Mouse (Mus musculus): Measurements from ENCODE around the gene Ntmt1. TPM values are rescaled to one million over a fixed set of nuclear protein-coding genes. Genes with fewer than 3 reads are reported as not detected.

The Ntmt1 gene
- 10 to 100 TPM; 41.3 to 41.9 TPM for total RNA-seq (2021)

DNA sequence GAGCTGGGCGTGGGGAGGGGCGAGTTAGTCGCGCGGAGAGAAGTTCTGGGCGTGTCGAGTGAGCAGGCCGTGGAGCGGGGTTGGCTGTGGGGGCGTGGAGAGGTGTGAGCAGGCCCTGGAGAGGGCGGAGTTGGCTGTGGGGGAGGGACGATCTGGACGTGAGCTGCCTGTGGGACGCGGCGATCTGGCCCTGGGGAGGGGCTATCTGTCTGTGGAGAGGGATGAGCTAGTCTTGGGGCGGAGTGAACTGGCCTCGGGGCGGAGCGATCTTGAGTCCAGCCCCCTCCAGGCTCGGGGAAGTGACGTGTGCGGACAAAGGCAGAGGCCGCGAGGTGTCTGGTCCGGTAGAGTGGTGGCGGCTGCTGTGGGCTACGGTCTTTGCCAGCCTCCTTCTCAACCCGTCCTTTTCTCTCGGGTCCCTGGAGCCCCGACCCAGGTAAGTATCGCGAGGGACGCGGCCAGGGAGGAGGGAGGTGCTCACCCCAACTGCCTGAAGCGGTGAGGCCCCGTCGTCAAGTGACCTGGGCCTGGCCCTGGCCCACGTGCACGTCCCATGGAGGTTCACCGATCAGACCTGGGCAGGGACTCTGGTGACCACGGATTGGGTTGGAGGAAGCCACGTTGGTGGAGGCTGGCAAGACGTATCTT lies at the start of gene Ntmt1:
Gene Ntmt1 (plus strand): TSS at position 179 of the 648 bp plus-strand sequence.
- intact Hi-C loops (cut with DNase I) = no loop called here
- DNase-seq = peak; percentile 100

DNA sequence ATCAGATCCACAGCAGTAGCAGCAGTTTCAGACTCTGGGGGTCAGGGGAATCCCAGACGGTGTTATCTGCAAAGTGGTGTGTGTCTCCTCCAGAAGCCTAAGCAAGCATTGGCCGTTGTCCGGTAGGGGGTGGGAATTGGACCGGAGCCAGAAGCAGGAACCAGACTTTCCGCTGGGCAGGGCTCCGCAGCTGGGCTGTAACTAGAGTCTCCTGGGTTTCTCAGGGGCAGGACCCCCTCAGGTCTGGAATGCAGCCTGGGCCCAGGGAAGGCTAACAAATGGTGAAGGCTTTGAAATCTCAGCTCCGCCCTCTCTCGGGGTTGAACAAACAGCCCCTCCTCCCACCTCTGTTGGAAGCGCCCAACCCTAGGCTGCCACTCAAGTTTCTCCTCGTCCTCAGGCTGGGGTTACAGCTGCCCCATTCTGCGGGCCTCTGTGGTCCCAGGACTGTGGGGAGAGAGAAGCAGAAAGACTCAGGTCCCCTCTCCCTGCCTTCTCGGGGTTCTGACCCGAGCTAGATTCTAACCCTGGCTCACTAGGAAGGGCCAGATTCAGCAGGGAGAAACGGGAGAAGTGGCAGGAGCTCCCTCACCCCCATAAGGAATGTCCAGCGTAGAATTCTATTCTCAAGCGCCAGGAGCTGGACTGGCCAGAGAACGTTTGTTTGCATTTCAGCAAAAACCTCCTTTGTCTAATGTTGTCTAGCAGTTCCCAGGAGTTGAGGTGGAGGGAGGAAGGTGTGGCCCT lies 49.1 kb upstream of the Ntmt1 start:
- peak; percentile 94 to 97 for DNase-seq
- intact Hi-C loops (cut with DNase I) = loop anchor here (5.0 kb wide), 1 partner anchor 36 kb away; no protein-coding TSS in a partner anchor

DNA sequence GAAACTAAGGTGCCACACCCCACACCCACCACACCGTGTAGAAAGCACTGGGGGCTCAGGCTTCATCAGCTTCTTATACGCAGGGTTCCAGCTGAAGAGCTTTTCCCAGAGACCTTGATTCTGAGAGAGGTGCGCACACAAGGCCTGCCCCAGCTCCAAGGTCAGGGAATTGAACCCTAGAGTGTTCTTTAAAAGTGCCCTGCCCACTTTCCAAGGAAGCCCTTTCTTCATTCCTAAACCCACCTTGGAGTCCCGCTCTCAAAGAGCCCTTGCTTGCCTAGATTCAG lies 48.6 kb upstream of the Ntmt1 start:
- no peak for DNase-seq
- intact Hi-C loops (cut with DNase I) = loop anchor here (5.0 kb wide), 1 partner anchor 37 kb away; no protein-coding TSS in a partner anchor

DNA sequence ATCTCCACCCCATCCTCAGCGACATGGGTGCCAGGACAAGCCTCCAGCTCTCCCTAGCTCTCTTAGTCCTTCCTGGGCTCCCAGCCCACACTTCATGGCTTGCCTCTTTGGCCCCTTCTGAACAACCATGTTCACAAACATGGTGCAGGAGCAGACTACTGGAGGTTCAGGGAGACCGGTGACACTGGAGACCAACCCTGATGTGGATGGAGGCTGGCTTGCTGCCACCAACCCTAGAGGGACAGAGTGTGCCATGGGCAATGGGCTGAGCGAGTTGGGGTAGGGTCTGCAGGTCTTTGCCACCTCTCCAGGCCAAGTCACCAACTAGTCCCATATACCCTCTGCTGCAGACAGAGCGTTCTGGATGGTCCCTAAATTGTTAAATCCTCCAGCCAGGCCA lies 48.2 kb upstream of the Ntmt1 start:
- no peak for DNase-seq
- intact Hi-C loops (cut with DNase I) = loop anchor here (5.0 kb wide), 1 partner anchor 37 kb away; no protein-coding TSS in a partner anchor

DNA sequence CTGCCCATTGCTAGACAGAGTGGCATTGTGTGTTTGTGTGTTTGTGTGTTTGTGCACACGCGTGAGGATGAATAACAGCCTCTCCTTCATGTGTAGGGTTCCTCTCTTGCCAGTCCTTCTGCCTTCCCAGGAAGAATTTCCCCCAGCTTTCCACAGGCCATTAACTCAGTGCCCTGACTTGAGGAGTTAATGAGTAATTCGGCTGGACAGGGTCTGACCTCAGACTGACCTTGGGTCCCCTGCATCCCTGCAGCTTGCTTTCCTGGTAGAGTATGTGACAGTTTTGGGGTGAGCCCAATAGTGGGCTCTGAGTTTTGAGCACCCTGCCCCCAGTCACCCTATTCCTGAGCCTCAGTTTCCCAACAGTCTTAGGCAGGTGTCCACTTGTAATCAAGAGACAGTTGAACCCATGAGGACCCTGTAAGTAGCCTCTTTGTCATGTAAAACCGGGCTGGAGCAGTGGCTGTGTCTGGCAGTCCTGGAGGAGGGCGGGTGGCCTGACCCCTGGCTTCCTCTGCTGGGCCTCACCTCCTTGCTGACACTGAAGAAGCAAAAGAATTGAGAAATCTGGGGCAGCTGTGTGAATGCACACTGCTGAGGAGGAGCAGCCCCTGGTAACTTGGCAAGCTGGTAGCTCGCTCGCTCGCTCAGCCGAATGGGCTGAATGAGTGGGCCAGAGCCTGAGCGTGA lies 47.6 kb upstream of the Ntmt1 start:
- intact Hi-C loops (cut with DNase I) = loop anchor here (5.0 kb wide), 1 partner anchor 38 kb away; no protein-coding TSS in a partner anchor
- DNase-seq = no peak

DNA sequence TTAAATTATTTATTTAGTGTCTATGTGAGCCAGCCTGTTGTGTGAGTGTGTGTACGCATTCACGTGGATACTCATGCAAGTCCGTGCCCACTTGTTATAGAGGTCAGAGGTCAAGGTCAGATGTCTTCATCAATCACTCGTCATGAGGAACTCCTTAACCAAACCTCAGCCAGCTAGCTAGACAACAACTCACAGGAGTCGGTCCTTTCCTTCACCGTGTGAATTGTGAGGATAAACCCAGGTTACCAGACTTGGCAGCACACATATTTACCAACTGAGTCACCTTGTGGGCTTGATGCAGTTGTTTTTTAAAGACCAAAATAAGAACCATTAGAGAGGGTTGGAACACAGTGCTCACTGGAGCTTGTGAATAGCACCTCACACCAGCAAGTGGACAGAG lies 46.9 kb upstream of the Ntmt1 start:
- DNase-seq = no peak
- intact Hi-C loops (cut with DNase I) = no loop called here

DNA sequence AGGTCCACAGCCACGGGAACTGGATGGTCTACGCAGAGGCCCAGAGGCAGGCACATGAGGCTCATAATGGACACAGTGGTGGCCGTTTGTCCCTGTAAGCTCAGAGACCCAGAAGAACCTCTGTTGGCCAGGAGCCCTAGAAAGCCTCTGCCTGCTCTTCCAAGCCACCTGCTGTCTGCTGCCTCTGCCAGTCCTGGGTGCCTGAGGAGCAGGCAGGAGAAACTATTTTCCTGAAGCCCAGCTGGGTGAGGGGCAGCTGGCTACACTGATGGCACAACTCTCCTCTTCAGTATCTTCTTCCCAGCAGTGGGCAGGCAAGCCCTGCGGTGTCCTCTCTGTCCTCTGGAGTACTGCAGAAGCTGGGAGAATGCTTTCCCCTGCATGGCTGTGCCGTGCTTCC lies 41.2 kb upstream of the Ntmt1 start:
- DNase-seq = no peak
- intact Hi-C loops (cut with DNase I) = no loop called here

DNA sequence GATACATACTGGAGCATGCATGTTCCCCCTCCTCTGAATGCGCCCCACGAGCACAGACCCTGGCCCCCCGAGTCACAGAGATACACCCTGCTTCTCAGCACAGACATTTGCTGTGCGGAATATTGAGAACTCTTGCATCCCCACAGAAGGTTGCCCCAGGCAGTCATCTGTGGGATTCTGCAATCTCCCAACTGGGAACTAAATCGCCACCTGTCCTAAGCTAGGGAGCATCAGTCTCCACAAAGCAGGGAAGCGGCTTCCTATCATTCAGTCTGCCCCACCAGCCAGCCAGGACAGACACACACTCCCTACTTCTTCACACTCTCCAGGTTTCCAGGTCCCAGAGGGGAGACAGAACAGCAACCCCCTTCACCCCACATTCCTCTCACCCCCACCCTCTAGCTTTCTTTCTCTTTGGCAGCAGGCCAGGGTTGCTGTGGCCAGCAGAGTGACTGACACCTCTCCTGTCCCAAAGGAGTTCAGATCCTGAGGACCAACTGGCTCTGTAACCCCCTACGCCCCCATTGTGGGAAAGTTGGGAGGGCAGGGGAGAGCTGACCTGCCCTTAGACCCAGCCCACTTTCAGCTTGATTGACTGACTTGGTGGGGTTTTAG lies 39.9 kb upstream of the Ntmt1 start:
- intact Hi-C loops (cut with DNase I) = no loop called here
- DNase-seq = no peak

DNA sequence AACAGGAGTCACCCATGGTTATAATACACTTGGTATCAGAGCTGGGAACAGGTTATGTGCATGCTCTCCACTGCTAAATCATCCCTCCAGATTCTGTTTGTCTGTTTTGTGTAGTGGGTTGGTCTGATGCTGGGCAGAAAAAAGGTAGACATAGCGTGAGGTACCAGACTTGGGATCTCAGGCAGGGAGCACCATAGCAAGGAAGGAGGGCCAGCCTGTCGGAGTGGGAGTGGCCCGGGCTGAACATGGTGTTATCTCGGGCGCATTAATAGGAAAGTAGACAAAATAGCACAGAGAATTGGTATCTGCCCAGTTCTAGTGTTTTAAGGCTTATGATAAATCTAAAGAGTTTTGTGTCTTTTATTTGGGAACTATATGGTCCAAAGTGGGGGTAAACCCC lies 39.1 kb upstream of the Ntmt1 start:
- no peak for DNase-seq
- intact Hi-C loops (cut with DNase I) = no loop called here

DNA sequence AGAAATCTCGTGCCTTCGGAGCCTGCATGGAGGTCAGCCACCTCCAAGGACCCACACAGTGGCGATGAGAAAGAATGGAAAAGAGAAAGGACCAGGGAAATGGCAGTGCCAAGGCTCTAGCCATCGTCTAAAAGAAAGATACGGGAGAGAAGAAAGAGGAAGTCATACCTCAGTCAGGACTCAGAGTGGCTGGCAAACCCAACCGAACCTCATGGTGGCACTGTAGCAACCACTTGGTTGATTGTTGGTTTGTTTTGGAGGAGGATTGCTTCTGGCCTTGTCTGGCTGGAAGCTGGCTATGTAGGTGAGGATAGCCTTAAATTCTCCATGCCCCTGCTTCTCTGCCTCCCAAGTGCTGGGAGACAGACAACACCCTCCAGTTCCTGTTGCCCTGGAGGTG lies 38.4 kb upstream of the Ntmt1 start:
- DNase-seq = no peak
- intact Hi-C loops (cut with DNase I) = no loop called here

DNA sequence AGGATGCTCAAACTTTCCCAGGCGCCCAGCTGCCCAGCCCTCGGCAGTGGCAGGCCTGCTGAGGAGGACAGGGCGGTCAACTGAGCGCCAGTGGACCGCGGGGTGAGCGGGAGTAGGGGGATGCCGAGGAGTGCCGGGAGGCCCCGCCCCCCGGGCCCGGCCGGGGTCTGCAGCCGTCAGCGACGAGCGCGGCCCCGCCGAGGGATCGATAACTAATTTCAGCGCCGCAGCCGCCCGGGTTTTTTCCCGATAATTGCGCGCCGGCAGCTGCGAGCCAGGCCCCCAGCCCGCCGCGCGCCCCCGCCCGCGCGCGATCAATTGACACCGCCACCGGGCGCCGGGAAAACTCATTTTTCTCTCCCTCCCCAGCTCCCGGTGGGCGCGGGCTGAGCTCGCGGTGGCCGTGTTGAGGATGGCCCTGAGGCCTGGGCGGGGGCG lies 36.2 kb upstream of the Ntmt1 start:
- intact Hi-C loops (cut with DNase I) = loop anchor here (5.0 kb wide), 2 partner anchors 49 to 224 kb away; no protein-coding TSS in a partner anchor

DNA sequence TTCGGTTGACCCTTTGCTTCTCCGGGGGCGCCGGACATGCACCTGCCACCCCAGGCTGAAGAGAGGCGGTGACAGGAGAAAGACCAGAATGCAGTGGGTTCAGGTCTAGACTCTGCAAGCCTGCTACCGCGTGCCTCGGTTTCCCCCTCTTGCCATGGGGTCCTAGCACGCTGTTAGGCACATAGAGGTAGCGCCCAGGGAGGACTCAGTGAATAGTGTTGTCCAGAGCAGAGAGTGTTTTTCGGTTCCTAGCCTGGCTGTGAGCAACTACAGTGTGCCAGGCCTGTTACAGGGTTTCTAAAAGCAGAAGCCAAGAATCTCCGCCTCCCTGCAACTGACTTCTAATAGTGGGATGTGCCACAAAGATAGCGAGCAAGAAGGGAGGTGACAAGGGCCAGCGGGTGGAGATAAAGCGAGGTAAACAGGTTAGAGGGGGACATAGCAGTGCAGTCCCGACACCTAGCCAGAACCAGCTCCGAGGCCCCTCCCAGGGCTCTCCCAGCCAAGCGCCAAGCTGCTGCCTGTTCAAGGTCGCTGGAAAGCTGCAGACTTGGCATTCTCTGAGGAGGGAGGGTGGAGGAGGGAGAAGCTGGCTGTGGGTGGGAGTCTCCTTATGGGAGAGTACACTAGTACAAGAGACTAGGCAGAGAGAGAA lies 35.7 kb upstream of the Ntmt1 start:
- intact Hi-C loops (cut with DNase I) = loop anchor here (5.0 kb wide), 2 partner anchors 50 to 225 kb away; no protein-coding TSS in a partner anchor
- peak; percentile 90 for DNase-seq

More for the DNA sequence above, 36.2 kb upstream of the Ntmt1 start:
- DNase-seq = no peak

DNA sequence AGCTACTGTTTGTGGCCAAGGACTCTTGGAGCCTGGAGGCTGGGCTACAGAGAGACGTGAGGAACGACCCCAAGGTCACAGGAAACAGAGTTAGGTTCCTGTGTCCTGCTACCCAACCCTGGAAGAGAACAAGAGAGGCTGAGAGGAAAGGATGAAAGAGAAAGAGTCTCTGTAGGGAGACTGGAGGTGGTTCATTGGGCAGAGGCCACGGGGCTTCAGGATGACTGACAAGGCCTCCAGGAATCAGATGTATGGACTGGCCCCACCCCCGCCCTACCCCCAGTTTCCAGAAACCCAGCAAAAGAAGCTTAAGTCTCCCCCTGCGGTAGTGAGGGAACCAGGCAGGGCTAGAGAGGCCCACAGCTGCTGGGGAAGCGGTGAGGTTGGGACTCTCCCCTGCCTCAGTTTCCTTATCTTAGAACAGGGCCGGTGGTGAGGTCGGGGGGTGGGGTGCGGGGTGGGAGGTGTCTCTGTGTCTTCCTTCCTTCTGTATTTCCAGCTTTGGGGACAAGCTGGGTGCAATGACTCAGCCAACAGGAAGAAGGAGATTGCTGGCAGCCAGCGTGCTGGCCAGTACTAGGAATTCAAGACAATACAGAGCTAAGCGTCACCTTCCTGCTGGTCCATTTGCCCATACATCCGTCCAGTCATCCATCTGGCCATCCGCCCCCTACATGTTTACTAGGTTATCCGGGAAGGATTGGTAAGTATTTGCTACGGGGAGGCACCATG lies 34.9 kb upstream of the Ntmt1 start:
- intact Hi-C loops (cut with DNase I) = loop anchor here (5.0 kb wide), 2 partner anchors 50 to 225 kb away; no protein-coding TSS in a partner anchor
- DNase-seq = peak; percentile 51 to 53

DNA sequence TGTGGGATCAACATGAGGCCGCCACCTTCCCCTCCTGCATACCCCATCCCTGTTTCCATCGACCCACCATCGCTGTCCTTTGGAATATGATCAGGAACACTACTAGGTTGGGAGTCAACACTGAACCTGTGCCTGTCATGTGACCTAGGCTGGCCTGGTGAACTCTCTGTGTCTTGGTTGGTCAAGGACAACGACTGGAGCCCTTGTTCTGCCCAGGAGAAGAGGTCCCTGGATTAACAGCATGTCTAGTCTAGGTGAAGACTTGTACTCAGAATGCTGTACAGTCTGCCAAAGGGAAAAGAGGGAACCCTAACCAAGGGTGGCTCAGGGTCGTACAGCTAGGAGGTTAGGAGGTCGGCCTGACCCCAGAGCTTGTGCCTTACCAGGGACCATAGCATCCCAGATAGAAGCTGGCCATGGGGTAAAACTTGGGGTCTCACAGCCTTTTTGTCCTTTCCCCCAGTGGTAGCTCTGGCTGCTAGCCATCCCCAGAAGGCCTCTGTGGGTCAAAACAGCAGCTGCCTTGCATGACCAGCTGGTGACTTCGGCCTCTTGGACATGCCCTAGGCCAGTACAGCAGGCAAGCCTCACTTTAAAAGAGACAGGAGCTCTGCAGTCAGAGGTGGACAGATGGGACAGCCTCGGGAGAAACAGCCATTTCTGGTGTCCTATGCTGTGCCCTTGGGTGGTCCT lies 34.2 kb upstream of the Ntmt1 start:
- peak in 1 of 2 experiments; percentile 37 for DNase-seq
- intact Hi-C loops (cut with DNase I) = loop anchor here (5.0 kb wide), 2 partner anchors 51 to 226 kb away; no protein-coding TSS in a partner anchor

DNA sequence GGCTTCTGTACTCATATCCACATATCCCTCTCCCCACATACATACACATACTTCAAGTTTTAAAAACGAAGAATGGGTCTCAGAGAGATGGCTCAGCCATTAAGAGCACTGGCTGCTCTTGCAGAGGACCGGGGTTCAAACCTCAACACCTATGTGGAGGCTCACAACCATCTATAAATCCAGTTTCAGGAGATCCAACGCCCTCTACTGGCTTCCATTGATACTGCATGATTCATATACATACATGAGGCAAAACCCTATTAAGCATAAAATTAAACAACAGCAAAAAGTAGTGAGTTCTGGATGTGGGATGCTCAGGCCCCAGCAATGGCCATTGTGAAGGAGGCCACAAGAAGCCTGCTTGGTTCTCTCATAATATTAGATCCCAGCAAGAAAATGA lies 31.7 kb upstream of the Ntmt1 start:
- intact Hi-C loops (cut with DNase I) = no loop called here
- no peak for DNase-seq

DNA sequence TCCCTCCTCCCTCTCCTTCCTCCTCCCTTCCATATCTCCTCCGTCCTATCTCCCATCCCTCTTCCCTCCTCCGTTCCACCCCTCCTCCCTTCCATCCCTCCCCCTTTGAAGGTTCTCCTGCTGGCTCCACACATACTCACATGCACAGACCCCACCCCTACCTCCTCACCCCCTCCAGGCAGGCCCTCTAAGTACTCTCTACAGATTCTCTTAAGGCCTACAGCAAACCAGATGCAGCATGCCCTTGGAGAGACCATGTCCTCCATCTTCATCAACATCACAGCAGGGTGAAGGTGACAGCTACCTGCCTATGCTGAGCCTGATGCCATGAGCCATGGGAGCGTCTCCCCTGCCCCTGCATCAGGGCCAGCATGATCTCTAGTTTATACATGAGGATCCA lies 30.4 kb upstream of the Ntmt1 start:
- intact Hi-C loops (cut with DNase I) = no loop called here
- no peak for DNase-seq

DNA sequence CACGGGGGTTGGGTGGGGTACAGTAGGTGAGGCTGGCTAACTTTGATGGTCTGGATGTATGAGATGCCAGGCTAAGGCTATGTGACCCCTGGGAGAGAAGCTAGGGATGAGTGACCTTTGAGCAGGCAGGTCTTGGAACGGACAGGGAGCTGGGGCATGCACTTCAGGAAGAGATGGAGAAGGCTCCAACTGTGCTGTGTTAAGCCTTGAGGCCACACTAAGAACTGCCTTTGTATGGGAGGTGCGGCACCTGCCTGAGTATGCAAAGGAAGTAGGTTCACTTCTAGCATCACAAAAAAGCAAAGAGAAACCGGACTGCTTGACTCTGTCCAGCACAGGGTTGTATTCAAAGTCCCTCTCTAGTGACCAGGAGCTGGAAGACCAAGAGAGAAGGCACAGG lies 29.4 kb upstream of the Ntmt1 start:
- no peak for DNase-seq
- intact Hi-C loops (cut with DNase I) = no loop called here

DNA sequence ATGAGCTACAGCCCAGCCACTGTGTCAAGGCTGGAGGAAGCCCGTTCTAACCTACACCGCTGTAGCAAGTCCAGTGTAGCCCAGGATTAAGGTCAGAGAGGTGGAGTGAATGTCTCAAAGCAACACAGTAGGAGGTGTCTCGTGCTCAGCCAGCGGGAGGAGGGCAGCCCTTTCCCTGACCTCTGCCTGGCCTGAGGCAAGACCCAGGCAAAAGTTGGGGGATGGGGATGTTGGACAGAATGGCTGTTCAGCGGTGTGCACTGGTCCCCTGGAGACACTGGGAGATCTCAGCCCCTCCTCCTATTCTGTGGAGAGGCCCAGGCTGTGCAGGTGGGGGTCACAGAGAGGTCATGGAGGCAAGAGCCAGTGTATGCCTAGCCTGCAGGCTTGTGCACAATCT lies 28.4 kb upstream of the Ntmt1 start:
- intact Hi-C loops (cut with DNase I) = no loop called here
- no peak for DNase-seq

Measured in heart, postnatal 10 days (tissue).